Mouse (Mus musculus) ovary, adult 18-20 months (tissue): Measurements from ENCODE around the gene Fli1.
A peak's percentile ranks its signal among the peaks of the same experiment; 100 is the strongest.

Source experiments
- DNase-seq: peaks from one replicate; pipeline ENCODE4 v3.0.0; 2022; ENCODE audit warnings: low spot score, mixed read lengths

The Fli1 gene

DNA sequence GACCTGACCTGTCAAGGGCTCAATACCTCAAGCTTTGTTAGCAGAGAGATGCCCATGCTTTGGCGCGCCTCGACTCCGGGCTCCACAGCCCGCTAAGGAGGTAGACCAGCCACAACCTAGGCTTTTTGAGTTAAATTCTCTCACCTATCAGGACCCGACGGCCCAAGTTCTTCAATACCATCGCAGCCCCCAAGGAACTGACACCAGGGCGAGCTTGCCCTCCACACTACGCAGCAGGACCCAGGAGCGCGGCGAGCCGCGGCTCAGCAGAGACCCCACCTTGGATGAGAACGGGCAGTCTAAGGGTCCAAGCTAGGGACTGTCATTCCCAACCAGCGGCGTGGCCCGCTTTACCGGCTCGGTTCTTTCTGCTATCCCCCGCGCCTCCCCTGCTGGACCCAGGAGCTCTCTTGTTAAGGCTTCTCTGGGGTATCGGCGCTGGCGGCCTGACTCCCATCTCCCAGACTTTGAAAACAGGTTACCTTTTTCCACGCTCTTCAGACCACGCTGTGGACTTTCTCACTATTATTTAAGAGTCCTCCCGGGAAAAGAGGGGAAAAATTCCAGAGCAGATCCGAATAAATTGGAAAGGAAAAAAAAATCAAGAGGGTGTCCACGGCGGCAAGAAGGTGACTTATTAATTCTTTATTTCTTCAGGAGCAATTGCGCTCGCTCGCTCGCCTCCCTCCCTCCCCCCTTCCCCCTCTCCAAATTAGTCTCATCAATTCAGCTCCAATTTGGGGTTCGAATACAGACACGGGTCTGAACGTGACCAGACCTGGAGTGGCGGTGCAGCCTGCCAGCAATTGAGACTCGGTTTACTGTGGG is at the start of gene Fli1:
Gene Fli1, minus strand, starts transcription at position 650 of the 828 bp plus-strand sequence.
- no peak for DNase-seq

DNA sequence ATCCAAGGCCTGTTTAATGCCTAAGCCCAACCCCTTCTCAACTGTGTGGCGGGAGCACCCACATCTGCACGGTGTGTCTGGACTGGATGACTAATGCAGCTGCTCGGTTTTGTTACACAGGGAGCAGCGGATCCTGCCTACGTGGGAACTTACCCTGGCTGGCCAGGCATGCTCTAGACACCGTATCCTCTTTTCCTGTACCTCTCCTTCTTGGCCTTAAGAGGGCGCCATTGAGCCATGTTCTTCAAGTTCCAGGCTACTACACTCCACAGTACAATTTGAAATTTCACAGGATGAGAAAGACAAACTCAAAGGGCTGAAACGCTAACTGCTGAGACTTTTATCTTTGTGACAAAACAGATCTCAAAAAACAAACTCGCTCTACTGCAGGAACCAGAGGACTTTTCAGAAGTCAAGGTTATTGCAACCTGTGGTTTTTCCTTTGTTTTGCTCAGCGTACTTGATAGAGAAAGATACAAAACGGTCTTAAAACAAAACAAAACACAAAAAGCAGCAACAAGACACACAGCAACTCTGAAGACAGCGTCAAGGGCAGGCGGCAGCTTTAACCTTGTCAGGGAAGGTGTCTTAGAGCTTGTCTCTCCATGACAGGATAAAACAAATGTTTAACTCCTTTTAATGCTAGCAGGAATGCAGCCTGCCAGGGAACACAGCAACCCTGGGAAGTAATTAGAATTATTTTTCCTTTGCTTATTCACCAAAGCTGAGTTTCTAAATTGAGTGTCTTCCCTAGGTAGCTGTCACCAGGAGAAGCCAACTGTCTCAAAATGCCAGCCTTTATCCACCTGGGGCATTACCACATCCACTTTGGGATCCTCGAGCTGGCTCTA is 49.3 kb upstream of the Fli1 start:
- peak; percentile 63 for DNase-seq

DNA sequence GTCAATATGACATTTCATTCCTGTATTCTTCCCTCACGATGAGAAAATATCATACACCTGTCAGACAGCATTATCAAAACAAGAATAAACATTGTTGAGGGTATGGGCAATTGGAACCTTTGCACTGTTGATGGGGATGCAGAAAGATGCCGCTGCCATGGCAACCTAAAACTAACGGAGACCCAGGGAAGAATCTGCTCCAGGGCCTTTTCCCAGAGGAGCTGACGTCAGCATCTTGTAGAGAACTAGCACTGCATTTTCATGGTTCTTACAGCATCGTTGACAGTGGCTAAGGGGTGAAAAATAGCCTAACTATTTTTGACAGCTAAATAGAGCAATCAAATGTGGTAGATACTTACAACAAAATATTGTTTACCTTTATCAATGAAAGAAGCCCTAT is 47.9 kb upstream of the Fli1 start:
- no peak for DNase-seq

DNA sequence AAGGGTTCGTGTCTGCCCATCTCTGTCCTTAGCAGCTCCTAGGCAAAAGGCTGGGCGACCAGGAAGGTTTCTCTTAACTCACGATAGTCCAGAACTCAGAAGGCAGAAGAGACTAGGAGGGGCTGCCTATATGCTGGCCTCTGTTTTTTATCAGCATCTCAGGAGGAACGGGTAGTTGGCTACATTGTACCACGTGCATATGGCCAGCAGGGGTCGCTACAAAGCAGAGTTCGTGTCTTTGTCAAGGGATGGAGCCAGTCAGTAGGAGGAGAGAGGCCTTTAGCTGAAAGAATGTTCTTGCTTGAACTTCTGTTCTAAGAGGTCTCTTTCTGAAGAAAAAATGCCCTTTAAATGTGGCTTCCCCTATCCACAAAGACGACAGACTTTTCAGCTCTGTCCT is 47.2 kb upstream of the Fli1 start:
- peak; percentile 44 for DNase-seq

DNA sequence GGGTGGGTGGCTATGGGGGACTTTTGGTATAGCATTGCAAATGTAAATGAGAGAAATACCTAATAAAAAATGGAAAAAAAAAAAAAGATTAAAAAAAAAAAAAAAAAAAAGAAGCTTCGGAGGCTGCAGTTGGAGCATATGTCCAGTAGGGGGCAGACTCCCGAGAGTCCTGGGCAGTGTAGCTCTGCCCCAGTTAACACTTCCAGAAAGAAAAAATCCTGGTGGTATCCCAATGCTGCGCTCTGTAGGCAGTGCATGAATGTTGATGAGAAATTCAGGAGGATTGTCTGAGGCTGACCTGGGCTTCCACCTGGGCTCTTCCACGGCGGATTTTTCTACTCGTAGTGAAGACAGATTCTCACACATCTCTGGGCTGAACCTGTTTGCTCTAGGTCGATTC is 42.7 kb upstream of the Fli1 start:
- no peak for DNase-seq

DNA sequence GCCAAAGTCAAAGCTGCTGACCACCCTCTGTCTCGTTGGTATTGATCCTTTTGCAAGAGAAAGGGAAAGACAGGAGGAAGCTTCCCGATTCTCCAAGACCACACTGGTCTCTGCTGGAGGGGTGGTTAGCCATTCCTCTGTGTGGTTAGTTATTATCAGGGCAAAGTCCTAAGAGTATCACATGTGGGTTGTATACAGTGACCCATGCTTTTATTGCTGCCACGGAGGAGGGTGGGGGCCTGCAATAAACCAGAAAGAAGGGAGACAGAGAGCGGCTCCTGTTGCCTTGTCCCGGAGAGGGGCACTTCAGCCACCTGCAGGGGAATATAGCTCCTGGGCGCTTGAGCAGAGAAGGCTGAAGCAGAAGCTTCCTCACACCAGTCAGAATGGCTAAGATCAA is 41.2 kb upstream of the Fli1 start:
- DNase-seq: no peak

DNA sequence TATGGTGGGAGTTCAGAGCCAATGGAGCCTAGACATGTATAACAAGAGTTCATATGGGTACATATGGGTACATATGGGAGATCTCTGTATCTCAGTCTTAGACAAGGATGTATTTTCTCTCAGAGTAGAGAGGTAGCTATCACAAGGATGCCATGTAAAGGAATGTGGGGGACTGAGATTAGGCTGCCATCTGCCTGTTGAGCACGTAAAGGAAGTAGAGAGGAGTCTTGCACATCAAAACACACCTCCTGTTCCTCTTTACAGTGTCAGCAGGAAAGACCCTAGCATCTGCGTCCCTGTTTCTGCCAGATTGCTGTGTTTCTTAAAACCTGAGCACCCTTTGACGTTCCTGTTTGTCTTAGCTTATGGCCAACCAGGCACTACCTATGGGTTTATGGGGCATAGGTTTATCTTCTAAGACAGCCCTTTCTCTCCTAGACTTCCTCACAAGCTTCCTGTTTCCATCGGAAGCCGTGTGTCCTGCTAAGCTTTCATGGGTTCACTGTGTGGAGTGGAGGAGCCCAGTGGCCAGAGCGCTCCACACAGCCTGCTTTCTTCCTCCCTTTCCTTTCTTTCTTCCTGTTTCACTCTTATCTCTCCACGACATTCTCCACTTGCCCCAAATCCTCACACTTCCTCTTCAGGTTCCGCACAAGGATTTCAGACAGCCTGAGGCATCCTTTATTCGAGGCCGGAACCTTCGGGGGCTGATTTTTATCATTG is 39.4 kb upstream of the Fli1 start:
- no peak for DNase-seq

DNA sequence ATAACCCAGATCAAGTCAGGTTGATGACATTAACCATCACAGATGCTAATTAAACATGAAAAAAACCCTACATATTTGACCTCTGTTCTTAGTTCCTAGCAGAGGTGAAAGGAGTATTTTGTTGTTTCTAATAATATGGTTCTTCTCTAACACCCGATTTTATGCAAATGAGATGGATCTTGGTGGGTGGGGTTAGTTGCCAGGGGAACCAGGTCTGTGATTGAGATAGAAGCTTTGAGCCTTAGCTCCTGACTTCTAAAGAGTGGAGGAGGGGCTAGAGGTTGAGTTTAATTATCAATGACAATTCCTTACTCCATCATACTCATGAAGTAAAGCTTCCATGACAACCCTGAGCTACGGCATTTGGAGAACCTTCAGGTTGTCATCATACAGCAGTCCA is 35.8 kb upstream of the Fli1 start:
- no peak for DNase-seq

DNA sequence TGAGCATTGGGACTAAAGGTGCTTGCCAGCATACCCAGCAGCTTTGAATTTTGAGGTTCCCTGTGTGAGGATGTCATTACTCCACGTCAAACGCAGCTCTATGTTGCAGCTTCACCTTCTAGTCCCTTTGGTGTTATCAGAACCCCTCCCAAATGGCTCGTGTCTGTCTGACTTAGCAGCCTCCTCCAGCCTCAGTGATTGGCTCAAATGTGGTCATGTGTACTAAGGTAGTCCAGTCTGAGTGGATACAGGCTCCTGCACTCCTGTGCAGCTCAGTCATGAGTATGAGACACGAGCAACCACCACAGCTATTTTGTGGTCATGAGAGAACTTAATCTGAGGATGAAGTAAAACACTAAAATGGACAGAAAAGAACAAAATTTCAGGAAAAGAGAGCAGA is 31.0 kb upstream of the Fli1 start:
- DNase-seq: no peak

DNA sequence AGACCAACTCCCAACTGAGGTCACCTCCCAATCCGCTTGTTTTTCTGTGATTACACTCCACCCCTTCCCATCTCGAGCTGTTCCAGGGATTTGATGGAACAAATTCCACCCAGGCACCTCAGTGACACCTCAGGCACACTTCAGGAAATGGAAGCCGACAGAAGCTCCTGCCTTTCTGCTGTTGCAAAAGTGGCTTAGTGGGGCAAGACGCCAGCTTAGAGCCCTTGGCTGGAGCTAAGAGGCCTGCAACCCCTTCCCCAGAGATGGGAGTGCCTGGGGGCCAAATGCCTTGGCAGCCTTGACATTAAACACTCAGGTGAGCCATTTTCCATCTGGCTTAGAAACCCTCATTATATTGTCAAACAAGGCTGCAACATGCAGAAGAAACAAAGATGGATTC is 29.0 kb upstream of the Fli1 start:
- DNase-seq: no peak

DNA sequence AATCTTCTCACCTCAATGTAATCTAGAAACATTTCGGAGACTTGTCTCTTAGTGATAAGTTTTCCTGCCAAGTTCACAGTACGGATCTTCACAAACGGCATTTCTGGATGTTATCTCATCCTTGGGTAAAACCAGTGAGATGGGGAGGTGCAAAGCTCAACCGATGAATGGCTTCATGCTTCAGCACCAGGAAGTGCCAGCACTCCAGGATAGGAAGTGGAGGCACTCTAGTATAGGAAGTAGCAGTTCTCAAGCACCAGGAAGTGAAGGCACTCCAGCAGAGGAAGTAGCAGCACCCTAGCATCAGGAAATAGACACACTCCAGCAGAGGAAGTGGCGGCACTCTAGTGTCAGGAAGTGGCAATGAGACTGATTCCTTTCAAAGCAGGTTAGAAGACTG is 27.9 kb upstream of the Fli1 start:
- DNase-seq: no peak

DNA sequence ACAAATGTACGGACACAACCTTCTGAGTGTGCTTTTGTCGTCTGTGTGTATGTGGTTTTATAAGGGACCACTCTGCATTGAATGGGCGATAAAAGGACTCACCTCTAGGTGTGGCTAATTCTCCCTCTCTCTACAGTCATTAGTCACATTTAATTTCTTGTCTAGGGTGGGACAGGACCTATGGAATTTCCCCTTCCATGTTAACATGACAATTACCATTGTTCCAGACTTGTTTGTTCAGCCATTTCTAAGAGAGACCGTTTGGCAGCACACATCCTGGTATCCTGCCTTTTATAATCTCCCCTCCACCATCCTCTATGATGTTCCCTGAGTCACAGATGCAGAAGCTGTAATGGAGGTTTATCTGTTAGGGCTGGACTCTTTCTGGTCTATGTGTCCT is 26.6 kb upstream of the Fli1 start:
- DNase-seq: no peak

DNA sequence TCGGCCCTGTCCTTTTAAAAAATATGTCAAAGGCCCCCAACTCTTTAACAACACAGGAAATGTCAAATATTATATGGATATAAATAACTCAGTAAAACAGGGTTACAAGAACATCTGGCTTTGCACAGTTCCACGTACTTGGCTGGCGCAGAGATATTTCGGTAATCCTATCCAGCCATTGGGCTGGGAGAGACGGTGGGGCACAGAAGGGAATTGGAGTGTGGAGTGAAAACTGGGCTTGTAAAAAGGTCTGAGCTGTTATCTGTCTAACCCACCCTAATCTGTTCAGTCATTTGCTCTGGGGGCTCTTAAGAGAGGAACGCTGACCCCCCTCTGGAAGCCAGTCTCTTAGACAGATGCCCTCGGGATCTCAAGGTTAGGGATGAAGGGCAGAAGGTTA is 24.9 kb upstream of the Fli1 start:
- DNase-seq: no peak

DNA sequence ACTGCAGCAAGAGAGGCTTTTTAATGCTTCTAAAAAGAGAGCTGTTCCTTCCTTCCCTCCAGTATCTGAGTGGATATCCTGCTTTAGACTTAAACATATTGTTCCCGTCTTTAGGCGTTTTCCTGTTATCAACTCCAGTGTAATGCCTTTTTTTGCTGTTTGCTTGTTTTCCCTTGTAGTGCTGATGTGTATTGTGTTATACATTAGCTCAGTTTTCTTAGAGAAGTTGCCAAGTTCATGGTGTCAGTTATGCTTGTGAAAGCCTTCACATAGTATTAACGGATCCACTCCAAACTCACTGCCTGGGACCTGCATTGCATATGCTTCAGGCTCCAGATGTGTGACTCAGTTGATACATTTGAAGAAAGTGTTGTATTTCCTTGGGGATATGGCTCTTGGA is 22.6 kb upstream of the Fli1 start:
- no peak for DNase-seq

DNA sequence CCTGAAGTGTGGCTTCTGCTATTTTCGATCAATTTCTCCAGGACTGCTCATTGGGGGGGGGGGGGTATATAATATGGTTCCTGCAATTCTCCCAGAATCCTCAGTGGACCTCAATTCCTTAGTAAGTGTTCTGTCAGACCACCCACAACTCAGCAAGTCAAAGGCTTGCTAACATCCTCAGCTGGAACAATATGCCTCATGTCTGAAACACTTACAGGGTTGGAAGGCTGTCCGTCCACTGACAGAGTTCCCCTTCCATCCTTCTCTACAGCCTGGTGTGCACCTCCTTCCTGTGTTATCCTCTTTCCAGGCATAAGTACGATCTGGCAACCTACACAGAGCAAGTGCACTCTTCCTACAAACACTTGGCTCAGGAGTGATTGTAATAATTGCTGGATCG is 20.2 kb upstream of the Fli1 start:
- no peak for DNase-seq

DNA sequence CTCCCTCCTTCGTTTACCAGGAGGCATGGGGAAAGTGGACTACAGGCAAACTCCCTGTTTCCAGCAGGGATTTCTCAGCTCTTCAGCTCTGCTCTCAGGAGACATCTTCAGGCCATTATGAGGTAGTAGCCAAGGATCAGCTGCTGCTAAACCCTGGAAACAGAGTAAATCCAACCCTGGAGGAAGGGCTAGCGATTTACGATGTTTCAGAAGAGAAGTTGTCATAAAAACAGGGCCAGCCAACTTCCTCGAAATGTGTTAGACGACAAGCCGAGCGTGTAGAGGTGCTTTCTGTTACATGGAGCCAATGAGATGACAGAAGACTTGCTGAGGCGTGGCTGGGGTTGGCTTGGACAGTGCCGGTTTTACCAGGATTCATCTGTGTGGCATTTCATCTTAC is 19.7 kb upstream of the Fli1 start:
- no peak for DNase-seq

DNA sequence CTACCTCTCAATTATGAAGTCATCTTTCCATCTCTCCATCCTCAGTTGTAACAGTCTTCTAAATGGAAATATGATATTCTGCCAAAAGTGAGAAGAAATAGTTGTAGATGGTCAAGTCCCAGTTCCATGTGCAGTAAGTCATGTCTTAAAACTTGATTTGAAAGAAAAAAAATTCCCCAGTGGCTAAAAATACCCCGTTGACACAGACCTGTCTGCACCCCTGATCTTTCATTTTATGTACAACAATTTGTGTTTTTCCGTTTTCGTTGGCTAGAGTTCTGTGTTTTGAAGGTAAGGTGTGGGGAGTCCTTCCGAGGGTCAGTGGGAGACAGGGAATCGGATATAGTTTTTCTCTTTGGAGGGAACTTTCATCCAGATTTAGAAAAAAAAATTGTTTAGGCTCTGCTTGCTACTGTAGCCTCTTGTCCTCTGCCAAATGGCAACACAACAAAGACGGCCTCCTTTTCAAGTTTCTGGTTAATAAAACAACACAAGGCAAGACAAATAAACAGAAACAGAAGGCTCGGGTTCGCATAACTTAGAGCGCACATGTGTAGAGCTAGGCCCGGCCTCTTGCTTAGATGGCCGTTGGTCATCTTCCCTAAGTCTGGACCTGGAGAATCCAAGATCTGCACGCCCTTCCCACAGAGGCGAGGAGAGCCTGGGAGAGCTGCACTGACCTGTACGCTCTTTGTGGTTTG is 18.7 kb upstream of the Fli1 start:
- DNase-seq: no peak

DNA sequence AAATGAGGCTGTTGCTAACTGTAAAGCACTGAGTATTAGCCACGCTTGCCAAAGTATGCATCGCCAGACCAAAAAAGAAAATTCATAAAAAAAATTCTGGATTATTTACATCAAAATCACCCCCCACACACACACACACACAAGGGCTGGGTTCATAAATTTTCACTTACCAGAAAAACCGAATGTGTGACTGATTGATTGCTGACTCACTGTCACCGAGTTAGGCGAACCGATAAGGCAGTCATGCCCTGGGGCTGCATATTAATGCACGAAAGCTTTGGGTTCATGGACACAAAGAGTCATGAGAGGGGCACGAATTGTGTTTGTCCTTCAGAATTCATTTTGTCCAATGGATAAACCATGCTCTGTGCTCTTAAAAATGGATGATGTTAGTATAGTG is 17.2 kb upstream of the Fli1 start:
- no peak for DNase-seq

DNA sequence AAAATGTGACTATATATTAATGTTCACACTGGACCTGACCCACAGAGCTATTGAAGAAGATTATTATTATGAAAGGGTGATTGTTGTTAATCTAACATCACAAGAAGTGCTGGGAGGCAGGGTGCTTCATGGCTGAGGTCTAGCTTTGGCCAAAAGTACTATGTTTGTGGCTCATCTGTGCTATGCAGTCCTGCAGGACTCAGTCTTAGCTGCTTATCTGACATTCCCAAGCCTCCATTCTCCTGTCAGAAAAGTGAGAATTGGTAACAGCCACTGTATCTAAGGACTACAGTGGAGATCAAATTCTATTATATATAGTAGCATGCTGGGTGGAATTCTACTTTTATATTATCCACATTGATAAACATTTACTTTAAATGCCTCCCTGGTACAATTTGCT is 16.8 kb upstream of the Fli1 start:
- no peak for DNase-seq

DNA sequence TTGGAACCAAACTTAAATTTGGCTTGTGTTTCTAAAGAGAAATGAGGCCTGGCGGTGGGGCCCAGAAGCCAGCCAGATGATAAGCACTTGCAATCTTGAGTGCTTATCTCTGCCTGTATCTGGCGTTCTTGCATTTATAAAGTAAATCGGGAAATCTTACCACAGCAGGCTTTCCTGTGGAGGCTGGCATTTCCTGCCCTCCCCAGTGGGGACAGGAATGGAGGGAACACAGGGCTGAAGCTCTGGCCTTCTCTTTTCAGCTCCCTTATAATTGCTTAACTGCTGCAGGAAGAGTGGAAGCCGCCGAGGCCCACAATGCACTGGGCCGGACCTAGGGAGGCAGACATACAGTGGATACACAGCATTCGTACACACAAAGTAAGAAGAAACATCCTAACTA is 13.7 kb upstream of the Fli1 start:
- DNase-seq: no peak

DNA sequence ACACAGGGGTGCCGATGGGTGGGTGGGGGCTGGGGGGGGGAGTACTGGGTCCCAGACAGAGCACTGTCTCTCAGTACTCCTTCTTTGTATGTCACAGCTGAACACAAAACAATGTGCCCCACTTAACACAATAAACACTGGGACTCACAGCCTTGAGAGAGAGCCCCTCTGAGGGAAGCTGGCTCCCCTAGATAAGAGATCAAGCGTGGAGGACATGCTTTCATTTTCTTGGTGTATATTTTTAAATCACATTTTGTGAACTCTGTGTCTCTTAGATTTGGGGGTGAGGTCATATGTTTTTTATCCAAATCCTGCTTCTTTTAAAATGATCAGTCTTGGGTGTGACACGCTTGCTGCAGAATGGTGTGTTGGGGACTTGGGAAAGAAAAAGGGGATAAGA is 12.6 kb upstream of the Fli1 start:
- DNase-seq: no peak

DNA sequence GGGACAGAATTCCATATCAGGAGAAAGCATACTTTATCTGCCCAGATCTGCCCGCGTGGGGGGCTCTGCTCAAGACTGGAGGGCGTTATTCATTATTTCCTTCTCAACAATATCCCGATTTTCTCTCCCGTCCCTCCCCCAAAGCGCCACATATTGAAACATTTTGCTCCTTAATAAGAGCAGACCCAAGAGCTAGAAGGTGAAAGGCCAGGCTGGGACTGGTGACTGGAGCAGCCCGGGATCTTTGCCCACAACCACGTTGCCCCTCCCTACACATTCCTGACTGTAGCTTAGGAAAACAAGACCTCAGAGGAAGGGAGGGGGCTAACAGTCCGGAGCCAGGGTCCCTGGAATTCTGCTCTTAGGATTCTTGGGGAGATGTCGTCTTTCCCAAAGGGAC is 7.9 kb upstream of the Fli1 start:
- no peak for DNase-seq
